ENCODE assay signal across 10 mouse cellular contexts in the genomic region with DNA sequence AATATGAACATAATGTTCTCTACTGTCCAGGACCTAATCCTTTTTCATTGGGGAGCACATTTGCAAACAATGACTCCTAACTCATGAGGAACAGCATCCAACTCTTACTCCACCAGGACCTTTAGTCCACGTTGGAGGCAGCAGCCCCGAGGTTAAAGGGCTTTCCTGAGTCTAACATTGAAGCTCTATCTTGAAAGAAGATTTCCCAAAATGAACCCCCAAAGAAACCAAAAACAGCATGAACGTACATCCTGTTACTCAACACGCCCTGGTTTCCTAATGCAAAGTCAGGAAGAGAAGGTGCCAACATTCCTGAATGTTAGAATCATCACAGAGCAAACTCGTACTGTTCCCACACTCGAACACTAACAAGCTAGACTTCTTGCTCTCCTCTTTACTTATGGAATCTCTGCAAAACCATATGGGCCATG.
DNase-seq lines count a peak whose midpoint lies in the region; ATAC-seq and TF ChIP-seq lines count a peak whose summit lies in the region.
"Had no signal": no experiment of that assay in that cellular context is flagged by ENCODE, and none has a peak within 500 bp of the region (broad histone marks: within the 10 kb centered on the region; RNA-seq: fewer than 3 reads in every experiment).

No protein-coding gene starts in this region.

- H3K36me3 ChIP-seq in liver, postnatal 0 days (replicated peaks; ENCODE audit: insufficient read depth, low read length), result no peaks in the 10 kb centered on the region
- H3K36me3 ChIP-seq in liver, embryonic 12.5 days, result no peaks in the 10 kb centered on the region
- H3K36me3 ChIP-seq in embryonic facial prominence, embryonic 15.5 days, result no peaks in the 10 kb centered on the region

- no peak overlapping the region for H3K27ac ChIP-seq in liver, postnatal 0 days (ENCODE audit: low read depth)
- no peak overlapping the region for H3K27ac ChIP-seq in liver, embryonic 12.5 days
- H3K27ac ChIP-seq in embryonic facial prominence, embryonic 15.5 days (replicated peaks), result peak overlapping the region; percentile 8; the same call in 1 of the 2 replicates
- H3K27ac ChIP-seq: hindbrain, postnatal 0 days had no signal

- no peak for TF ChIP-seq CTCF in liver, postnatal 0 days (IDR thresholded peaks at IDR 0.05; ENCODE audit: low read depth)

- H3K9me3 ChIP-seq in liver, postnatal 0 days (ENCODE audit: low read length), result no peaks in the 10 kb centered on the region
- H3K9me3 ChIP-seq in liver, embryonic 12.5 days (replicated peaks), result no peaks in the 10 kb centered on the region
- H3K9me3 ChIP-seq in embryonic facial prominence, embryonic 15.5 days (replicated peaks), result no peaks in the 10 kb centered on the region

- no peak for ATAC-seq in liver, postnatal 0 days
- ATAC-seq in liver, embryonic 12.5 days, result no peak
- ATAC-seq in embryonic facial prominence, embryonic 15.5 days (ENCODE audit: insufficient number of reproducible peaks, low FRiP score, low TSS enrichment, low read depth), result no peak
- ATAC-seq: CD4-positive, CD25-positive, alpha-beta regulatory T cell, adult 4 months; hindbrain, postnatal 0 days had no signal

- DNase-seq in gastrocnemius, adult 18-20 months (ENCODE audit: low spot score), result peak; percentile 40
- no peak for DNase-seq in gastrocnemius, postnatal 4 days (ENCODE audit: low spot score in 2 of 2)
- no peak for DNase-seq in liver, postnatal 0 days
- DNase-seq in lung, postnatal 36 days, result peak; percentile 68
- no peak for DNase-seq in cerebellum, adult 8-10 months
- DNase-seq in cerebellum, postnatal 25 days, result no peak

- peak; percentile 54; the same call in 1 of the 2 replicates for TF ChIP-seq EP300 in liver, postnatal 0 days (IDR thresholded peaks at IDR 0.05; ENCODE audit: low read depth)

- H3K9ac ChIP-seq in liver, postnatal 0 days (replicated peaks), result no peak overlapping the region
- no peak overlapping the region for H3K9ac ChIP-seq in liver, embryonic 12.5 days
- H3K9ac ChIP-seq in embryonic facial prominence, embryonic 15.5 days, result no peak overlapping the region

- H3K4me2 ChIP-seq in liver, postnatal 0 days (ENCODE audit: low read depth, low read length), result no peak overlapping the region
- H3K4me2 ChIP-seq in liver, embryonic 12.5 days, result no peak overlapping the region
- H3K4me2 ChIP-seq in embryonic facial prominence, embryonic 15.5 days (replicated peaks), result no peak overlapping the region

- WGBS in liver, postnatal 0 days (ENCODE audit: insufficient replicate concordance), result 44% methylated on average over 6 of the region's 6 CpGs
- 54% methylated on average over 6 of the region's 6 CpGs for WGBS in liver, embryonic 12.5 days (ENCODE audit: insufficient replicate concordance)
- WGBS in embryonic facial prominence, embryonic 15.5 days, result 47% methylated on average over 6 of the region's 6 CpGs

- H3K27me3 ChIP-seq in liver, postnatal 0 days (ENCODE audit: insufficient read depth, low read length), result no peaks in the 10 kb centered on the region
- no peaks in the 10 kb centered on the region for H3K27me3 ChIP-seq in liver, embryonic 12.5 days (replicated peaks)
- no peaks in the 10 kb centered on the region for H3K27me3 ChIP-seq in embryonic facial prominence, embryonic 15.5 days

- H3K4me3 ChIP-seq in liver, postnatal 0 days (ENCODE audit: low read depth, low read length), result no peak overlapping the region
- no peak overlapping the region for H3K4me3 ChIP-seq in liver, embryonic 12.5 days
- H3K4me3 ChIP-seq in embryonic facial prominence, embryonic 15.5 days (replicated peaks), result no peak overlapping the region

- H3K4me1 ChIP-seq in liver, postnatal 0 days (ENCODE audit: insufficient read depth), result no peaks in the 10 kb centered on the region
- H3K4me1 ChIP-seq in liver, embryonic 12.5 days, result no peaks in the 10 kb centered on the region
- no peaks in the 10 kb centered on the region for H3K4me1 ChIP-seq in embryonic facial prominence, embryonic 15.5 days

Comparison
In these comparisons a context has a peak if more than half of its experiments do, and no peak if none do; other contexts are left out.
1. DNase-seq: peak in gastrocnemius, adult 18-20 months (single experiment) and lung, postnatal 36 days (single experiment); none in gastrocnemius, postnatal 4 days (0 of 2), liver, postnatal 0 days (single experiment), cerebellum, adult 8-10 months (single experiment) and cerebellum, postnatal 25 days (0 of 2).